Mouse (Mus musculus): ENCODE data around the gene Wfdc11. TPM values are rescaled to one million over a fixed set of nuclear protein-coding genes. Genes with fewer than 3 reads are reported as not detected.

Gene Wfdc11
- polyA plus RNA-seq, 1 experiment from 2014 or later, result not detected

DNA sequence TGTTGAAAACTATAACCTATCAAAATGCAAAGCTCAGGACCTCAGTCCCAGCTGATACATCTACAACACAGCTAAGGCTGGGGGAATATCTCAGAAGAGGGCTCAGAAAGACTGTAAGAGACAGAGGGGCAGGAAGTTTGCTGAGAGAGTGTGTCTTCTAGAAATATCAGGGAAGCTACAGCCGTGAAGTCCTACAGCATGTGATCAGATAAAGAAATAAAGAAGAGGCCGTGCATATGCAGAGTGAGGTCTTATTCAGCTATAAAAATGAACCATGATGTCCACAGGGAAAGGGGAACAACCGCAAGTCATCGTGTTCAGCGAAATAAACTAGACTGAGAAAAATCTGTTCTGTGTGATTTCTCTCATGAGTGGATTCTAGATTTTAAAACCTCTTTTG, 3.6 kb downstream of the Wfdc11 start:
- DNase-seq (ENCODE audit: low spot score), result no peak
- no peak for ATAC-seq (replicated peaks; ENCODE audit: insufficient number of reproducible peaks, low FRiP score, low TSS enrichment, low read depth)
- H3K4me2 ChIP-seq (ENCODE audit: low read depth, low read length), result no peak overlapping the region
- no peaks in the 10 kb centered on the region for H3K4me1 ChIP-seq (ENCODE audit: control insufficient read depth, insufficient read depth, low read length)
- H3K27ac ChIP-seq (replicated peaks; ENCODE audit: low read depth, low read length), result no peak overlapping the region
- H3K4me3 ChIP-seq (ENCODE audit: low read depth, low read length), result no peak overlapping the region
- no peaks in the 10 kb centered on the region for H3K36me3 ChIP-seq (replicated peaks; ENCODE audit: control insufficient read depth, insufficient read depth, low read depth, low read length)
- H3K27me3 ChIP-seq (ENCODE audit: control insufficient read depth, insufficient read depth, low read length), result no peaks in the 10 kb centered on the region
- WGBS, result 85% methylated on average over 5 of the region's 5 CpGs
- H3K9ac ChIP-seq (replicated peaks; ENCODE audit: low read length), result no peak overlapping the region
- H3K9me3 ChIP-seq (replicated peaks; ENCODE audit: control insufficient read depth, low read length), result no peaks in the 10 kb centered on the region

DNA sequence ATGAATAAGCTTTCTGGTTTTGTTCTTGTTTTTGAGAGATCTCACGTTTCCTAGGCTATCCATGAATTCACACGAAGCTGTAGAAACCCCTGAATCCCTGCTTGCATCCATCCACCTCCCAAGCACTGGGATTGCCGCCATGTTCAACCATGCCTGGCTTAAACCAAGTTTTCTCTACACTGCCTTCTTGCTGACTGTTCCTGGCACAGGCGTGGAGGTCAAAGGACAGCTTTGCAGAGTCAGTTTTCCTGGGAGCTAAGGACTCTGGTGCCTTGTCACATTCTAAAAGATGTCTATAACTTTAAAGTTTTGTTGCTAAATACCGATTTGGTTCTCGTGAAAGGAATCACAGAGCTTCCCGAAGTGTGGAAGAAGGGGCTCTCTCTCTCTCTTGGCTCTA, 9.0 kb downstream of the Wfdc11 start:
- no peaks in the 10 kb centered on the region for H3K9me3 ChIP-seq (replicated peaks; ENCODE audit: control insufficient read depth, low read length)
- H3K36me3 ChIP-seq (replicated peaks; ENCODE audit: control insufficient read depth, insufficient read depth, low read depth, low read length), result no peaks in the 10 kb centered on the region
- 87% methylated on average over 7 of the region's 7 CpGs for WGBS
- H3K4me3 ChIP-seq (ENCODE audit: low read depth, low read length), result no peak overlapping the region
- no peak overlapping the region for H3K9ac ChIP-seq (replicated peaks; ENCODE audit: low read length)
- H3K4me2 ChIP-seq (ENCODE audit: low read depth, low read length), result no peak overlapping the region
- no peak overlapping the region for H3K27ac ChIP-seq (replicated peaks; ENCODE audit: low read depth, low read length)
- H3K27me3 ChIP-seq (ENCODE audit: control insufficient read depth, insufficient read depth, low read length), result no peaks in the 10 kb centered on the region
- DNase-seq (ENCODE audit: low spot score) (no peak), ATAC-seq (replicated peaks; ENCODE audit: insufficient number of reproducible peaks, low FRiP score, low TSS enrichment, low read depth) (no peak)
- no peaks in the 10 kb centered on the region for H3K4me1 ChIP-seq (ENCODE audit: control insufficient read depth, insufficient read depth, low read length)

DNA sequence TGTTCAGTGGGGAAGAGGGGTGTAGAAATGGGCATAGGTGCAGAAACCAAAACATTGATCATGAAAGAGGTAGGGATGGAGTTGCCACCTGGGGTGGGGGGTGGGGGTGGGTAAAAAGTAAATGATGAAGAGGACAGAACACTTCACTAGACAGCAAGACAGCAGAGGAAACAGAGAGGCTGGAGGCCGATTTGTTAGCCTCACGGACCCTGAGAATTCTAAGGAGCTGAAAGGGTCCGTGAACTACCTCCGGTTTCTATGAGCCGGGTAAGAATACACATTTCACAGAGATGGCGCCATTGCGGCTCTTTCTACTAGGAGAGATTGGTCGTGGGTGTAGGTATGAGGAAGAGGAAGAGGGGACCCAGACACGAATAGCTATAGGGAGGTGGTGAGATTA, 17.4 kb downstream of the Wfdc11 start, which contains the start of gene Wfdc9:
TSS of gene Wfdc9 (minus strand) at position 101 of the 400 bp plus-strand sequence.
- H3K4me2 ChIP-seq (ENCODE audit: low read depth, low read length), result no peak within 1 kb of the TSS
- DNase-seq (ENCODE audit: low spot score) (no peak), ATAC-seq (replicated peaks; ENCODE audit: insufficient number of reproducible peaks, low FRiP score, low TSS enrichment, low read depth) (no peak)
- WGBS, result 84% methylated on average over 9 of the region's 9 CpGs
- no peak within 1 kb of the TSS for H3K9ac ChIP-seq (replicated peaks; ENCODE audit: low read length)
- H3K36me3 ChIP-seq (replicated peaks; ENCODE audit: control insufficient read depth, insufficient read depth, low read depth, low read length), result no peaks in the 10 kb centered on the region
- H3K4me1 ChIP-seq (ENCODE audit: control insufficient read depth, insufficient read depth, low read length), result no peaks in the 10 kb centered on the region
- no peak within 1 kb of the TSS for H3K27ac ChIP-seq (replicated peaks; ENCODE audit: low read depth, low read length)
- H3K9me3 ChIP-seq (replicated peaks; ENCODE audit: control insufficient read depth, low read length), result no peaks in the 10 kb centered on the region
- no peaks in the 10 kb centered on the region for H3K27me3 ChIP-seq (ENCODE audit: control insufficient read depth, insufficient read depth, low read length)
- no peak within 1 kb of the TSS for H3K4me3 ChIP-seq (ENCODE audit: low read depth, low read length)

GRCm38 (mm10) chr2:164655858-164656257, 18.0 kb downstream of the Wfdc11 start, which contains the start of gene Wfdc10:
Wfdc10 (plus strand) TSS chr2:164656046.
- Histone ChIP-seq H3K27me3 (ENCODE audit: control insufficient read depth, insufficient read depth, low read length) (no peaks in the 10 kb centered on the region), H3K4me1 (ENCODE audit: control insufficient read depth, insufficient read depth, low read length) (no peaks in the 10 kb centered on the region), H3K9me3 (replicated peaks; ENCODE audit: control insufficient read depth, low read length) (no peaks in the 10 kb centered on the region), H3K36me3 (replicated peaks; ENCODE audit: control insufficient read depth, insufficient read depth, low read depth, low read length) (no peaks in the 10 kb centered on the region), H3K4me2 (ENCODE audit: low read depth, low read length) (no peak within 1 kb of the TSS), H3K27ac (replicated peaks; ENCODE audit: low read depth, low read length) (no peak within 1 kb of the TSS), H3K4me3 (ENCODE audit: low read depth, low read length) (no peak within 1 kb of the TSS), H3K9ac (replicated peaks; ENCODE audit: low read length) (no peak within 1 kb of the TSS)
- ATAC-seq (replicated peaks; ENCODE audit: insufficient number of reproducible peaks, low FRiP score, low TSS enrichment, low read depth) (no peak), DNase-seq (ENCODE audit: low spot score) (peak; percentile 69)
- 16% methylated on average over 11 of the region's 11 CpGs for WGBS

DNA sequence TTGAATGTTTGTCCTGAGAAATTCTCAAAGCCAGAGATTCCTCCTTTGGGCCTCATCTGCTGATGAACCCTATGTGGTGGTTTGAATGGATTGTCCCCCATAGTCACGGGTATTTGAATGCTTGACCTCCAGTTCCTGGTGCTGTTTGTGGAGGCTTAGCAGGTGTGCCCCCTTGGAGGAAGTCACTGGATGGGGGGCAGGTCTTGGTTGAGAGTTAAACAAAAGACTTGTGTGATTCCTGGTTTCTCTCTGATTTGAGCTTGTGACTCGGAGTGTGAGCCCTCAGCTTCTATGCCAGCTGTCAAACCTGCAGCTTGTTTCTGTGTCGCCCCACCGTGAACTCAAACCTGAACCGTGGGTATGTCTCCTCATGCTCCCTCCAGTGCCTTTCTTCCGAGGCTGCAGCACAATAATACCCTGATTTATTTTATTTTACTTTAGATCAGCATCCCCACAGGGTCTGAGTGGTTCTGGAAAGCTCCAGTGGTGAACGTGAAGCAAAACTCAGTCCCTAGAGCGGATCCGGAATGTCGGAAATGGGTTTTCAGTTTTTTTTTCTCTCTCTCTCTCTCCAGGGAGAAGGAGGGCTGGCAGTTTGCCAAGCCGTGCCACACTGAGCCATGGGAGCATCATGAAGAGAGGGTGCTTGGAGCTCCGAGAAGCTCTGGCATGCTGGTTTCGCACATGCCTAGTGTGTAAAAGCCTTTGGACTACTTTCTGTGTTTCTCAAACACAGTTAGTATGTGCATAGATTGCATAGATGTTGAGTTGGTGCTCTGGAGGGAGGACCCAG, 31.8 kb downstream of the Wfdc11 start:
- H3K27me3 ChIP-seq (ENCODE audit: control insufficient read depth, insufficient read depth, low read length), result no peaks in the 10 kb centered on the region
- 84% methylated on average over 13 of the region's 13 CpGs for WGBS
- H3K4me1 ChIP-seq (ENCODE audit: control insufficient read depth, insufficient read depth, low read length), result no peaks in the 10 kb centered on the region
- no peaks in the 10 kb centered on the region for H3K36me3 ChIP-seq (replicated peaks; ENCODE audit: control insufficient read depth, insufficient read depth, low read depth, low read length)
- H3K4me3 ChIP-seq (ENCODE audit: low read depth, low read length), result no peak overlapping the region
- no peak overlapping the region for H3K9ac ChIP-seq (replicated peaks; ENCODE audit: low read length)
- ATAC-seq (replicated peaks; ENCODE audit: insufficient number of reproducible peaks, low FRiP score, low TSS enrichment, low read depth), result no peak
- no peaks in the 10 kb centered on the region for H3K9me3 ChIP-seq (replicated peaks; ENCODE audit: control insufficient read depth, low read length)
- no peak overlapping the region for H3K27ac ChIP-seq (replicated peaks; ENCODE audit: low read depth, low read length)
- no peak overlapping the region for H3K4me2 ChIP-seq (ENCODE audit: low read depth, low read length)
- DNase-seq (ENCODE audit: low spot score), result no peak

DNA sequence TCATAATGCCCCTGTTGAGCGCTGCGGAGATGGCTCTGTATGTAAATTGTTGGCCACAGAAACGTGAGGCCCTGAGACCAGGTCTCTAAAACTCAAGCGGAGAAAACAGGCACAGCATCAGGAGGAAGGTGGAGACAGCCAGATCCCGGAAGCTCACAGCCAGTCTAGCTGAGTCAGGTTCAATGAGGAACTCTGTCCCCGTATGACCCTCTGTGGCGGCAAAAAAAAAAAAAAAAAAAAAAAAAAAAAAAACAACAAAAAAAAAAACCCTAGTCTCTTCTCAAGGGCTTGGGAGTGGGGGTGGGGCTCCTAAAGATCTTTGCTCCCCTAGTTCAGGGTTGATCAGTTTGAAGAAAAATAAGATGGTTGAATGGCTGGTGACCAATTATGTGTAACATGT, 32.8 kb downstream of the Wfdc11 start:
- WGBS, result 68% methylated on average over 7 of the region's 7 CpGs
- no peaks in the 10 kb centered on the region for H3K9me3 ChIP-seq (replicated peaks; ENCODE audit: control insufficient read depth, low read length)
- H3K9ac ChIP-seq (replicated peaks; ENCODE audit: low read length), result no peak overlapping the region
- H3K36me3 ChIP-seq (replicated peaks; ENCODE audit: control insufficient read depth, insufficient read depth, low read depth, low read length), result no peaks in the 10 kb centered on the region
- H3K4me1 ChIP-seq (ENCODE audit: control insufficient read depth, insufficient read depth, low read length), result no peaks in the 10 kb centered on the region
- ATAC-seq (replicated peaks; ENCODE audit: insufficient number of reproducible peaks, low FRiP score, low TSS enrichment, low read depth) (no peak), DNase-seq (ENCODE audit: low spot score) (no peak)
- H3K4me2 ChIP-seq (ENCODE audit: low read depth, low read length), result no peak overlapping the region
- H3K27me3 ChIP-seq (ENCODE audit: control insufficient read depth, insufficient read depth, low read length), result no peaks in the 10 kb centered on the region
- no peak overlapping the region for H3K27ac ChIP-seq (replicated peaks; ENCODE audit: low read depth, low read length)
- no peak overlapping the region for H3K4me3 ChIP-seq (ENCODE audit: low read depth, low read length)

- WGBS, result 79% methylated on average over 3 of the region's 3 CpGs
- H3K36me3 ChIP-seq (replicated peaks; ENCODE audit: control insufficient read depth, insufficient read depth, low read depth, low read length), result no peaks in the 10 kb centered on the region
- no peak within 1 kb of the TSS for H3K27ac ChIP-seq (replicated peaks; ENCODE audit: low read depth, low read length)
- no peak within 1 kb of the TSS for H3K4me2 ChIP-seq (ENCODE audit: low read depth, low read length)
- no peaks in the 10 kb centered on the region for H3K27me3 ChIP-seq (ENCODE audit: control insufficient read depth, insufficient read depth, low read length)
- no peaks in the 10 kb centered on the region for H3K9me3 ChIP-seq (replicated peaks; ENCODE audit: control insufficient read depth, low read length)
- ATAC-seq (replicated peaks; ENCODE audit: insufficient number of reproducible peaks, low FRiP score, low TSS enrichment, low read depth) (no peak), DNase-seq (ENCODE audit: low spot score) (no peak)
- no peak within 1 kb of the TSS for H3K9ac ChIP-seq (replicated peaks; ENCODE audit: low read length)
- H3K4me3 ChIP-seq (ENCODE audit: low read depth, low read length), result no peak within 1 kb of the TSS
- no peaks in the 10 kb centered on the region for H3K4me1 ChIP-seq (ENCODE audit: control insufficient read depth, insufficient read depth, low read length)
Observed at GRCm38 (mm10) chr2:164638696-164639095, 35.2 kb downstream of the Wfdc11 start, which contains the start of gene Wfdc16. Wfdc16 (minus strand) TSS chr2:164638796.

DNA sequence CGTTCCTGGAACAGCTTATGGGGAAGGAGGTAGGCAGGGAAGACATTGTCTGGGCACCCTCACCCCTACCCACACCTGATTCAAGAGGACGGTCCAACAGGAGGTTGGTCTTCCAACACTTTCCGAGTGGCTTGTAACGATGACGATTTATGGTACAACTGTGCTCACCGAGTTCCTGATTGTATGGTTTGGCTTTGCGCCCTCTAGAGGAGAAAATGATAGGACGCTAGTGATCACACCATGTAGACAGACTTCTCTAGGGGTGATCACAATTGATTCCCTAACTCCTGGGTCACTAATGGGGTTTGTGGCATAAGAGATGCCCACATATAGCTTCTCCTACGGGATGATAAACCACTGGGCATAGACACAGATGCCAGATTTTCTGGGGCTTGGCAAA, 38.6 kb downstream of the Wfdc11 start:
- Histone ChIP-seq H3K27me3 (ENCODE audit: control insufficient read depth, insufficient read depth, low read length) (no peaks in the 10 kb centered on the region), H3K36me3 (replicated peaks; ENCODE audit: control insufficient read depth, insufficient read depth, low read depth, low read length) (no peaks in the 10 kb centered on the region), H3K9me3 (replicated peaks; ENCODE audit: control insufficient read depth, low read length) (no peaks in the 10 kb centered on the region), H3K4me2 (ENCODE audit: low read depth, low read length) (no peak overlapping the region), H3K9ac (replicated peaks; ENCODE audit: low read length) (no peak overlapping the region), H3K4me1 (ENCODE audit: control insufficient read depth, insufficient read depth, low read length) (no peaks in the 10 kb centered on the region), H3K27ac (replicated peaks; ENCODE audit: low read depth, low read length) (no peak overlapping the region), H3K4me3 (ENCODE audit: low read depth, low read length) (no peak overlapping the region)
- DNase-seq (ENCODE audit: low spot score), result peak; percentile 9
- ATAC-seq (replicated peaks; ENCODE audit: insufficient number of reproducible peaks, low FRiP score, low TSS enrichment, low read depth), result no peak
- 79% methylated on average over 9 of the region's 9 CpGs for WGBS
